Mouse (Mus musculus) brain, adult 2 months (tissue): Measurements from ENCODE around the gene Fgf2.

Experiments used
- DNase-seq: peaks from one replicate; pipeline ENCODE4 v3.0.0; 2011; ENCODE audit warnings: low read depth, low spot score

Gene Fgf2

GRCm38 (mm10) chr3:37354737-37355136, 6.6 kb downstream of the Fgf2 start:
- DNase-seq = no peak

- DNase-seq = no peak
Measured at GRCm38 (mm10) chr3:37360729-37361128, 12.6 kb downstream of the Fgf2 start.

DNA sequence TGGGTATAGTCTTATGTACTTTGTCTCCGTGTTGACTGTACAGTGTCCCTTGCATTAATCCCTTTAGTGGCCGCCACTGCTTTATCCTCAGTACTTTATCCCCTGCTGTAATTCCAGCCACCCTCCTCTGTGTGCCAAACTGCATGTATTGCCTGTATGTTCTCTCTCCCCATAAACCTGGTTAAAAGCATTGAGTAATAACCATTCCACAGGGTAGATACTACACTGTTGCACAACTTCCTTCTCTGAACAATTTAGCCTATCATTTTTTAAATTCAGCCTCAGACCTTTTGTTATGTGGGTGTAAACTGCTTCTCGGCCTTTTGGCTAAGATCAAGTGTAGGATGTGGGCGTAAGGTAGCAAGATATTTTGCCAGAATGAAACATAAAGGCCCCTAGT, 17.0 kb downstream of the Fgf2 start:
- no peak for DNase-seq

GRCm38 (mm10) chr3:37365976-37366375, 17.8 kb downstream of the Fgf2 start:
- DNase-seq = no peak

GRCm38 (mm10) chr3:37366381-37367053, 18.4 kb downstream of the Fgf2 start:
- DNase-seq = no peak

DNA sequence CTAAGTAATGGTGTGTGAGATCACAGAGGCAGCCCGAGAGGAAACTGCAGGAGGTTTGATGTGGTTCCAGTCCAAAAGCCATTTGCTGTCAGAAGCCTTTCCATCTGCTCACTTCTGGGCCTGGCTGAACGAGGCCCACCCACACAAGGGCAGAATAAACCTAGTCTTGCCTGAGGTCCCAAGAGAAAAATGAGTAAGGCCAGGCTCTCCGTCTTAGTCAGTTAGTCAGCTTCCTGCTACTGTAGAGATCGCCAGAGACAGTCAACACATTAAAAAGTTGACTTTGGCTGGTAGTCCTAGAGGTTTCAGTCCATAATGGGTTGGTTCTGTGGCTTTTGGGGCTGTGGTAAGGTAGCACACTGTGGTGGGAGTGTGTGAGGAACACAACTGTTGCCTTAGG, 22.3 kb downstream of the Fgf2 start:
- no peak for DNase-seq

- no peak for DNase-seq
Measured at GRCm38 (mm10) chr3:37373712-37374111, 25.6 kb downstream of the Fgf2 start.

DNA sequence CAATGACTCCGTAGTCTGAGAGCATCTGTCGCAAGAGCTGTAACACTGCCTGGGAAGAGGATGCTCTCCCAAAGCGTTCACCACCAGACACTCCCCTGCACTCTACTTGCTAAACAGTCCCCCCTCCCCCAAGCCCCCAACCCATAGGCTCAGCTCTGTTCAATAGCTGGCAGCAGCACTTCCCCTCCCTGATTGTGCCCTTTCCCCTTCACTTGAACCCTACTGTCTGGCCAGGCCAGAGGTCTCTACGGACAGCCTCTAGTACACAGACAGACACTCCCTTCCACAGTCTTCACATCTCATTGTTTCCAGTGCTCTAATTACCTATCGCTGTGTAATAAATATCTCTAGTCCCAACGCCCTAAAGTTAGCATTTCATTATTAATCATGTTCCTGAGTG, 29.8 kb downstream of the Fgf2 start:
- no peak for DNase-seq

DNA sequence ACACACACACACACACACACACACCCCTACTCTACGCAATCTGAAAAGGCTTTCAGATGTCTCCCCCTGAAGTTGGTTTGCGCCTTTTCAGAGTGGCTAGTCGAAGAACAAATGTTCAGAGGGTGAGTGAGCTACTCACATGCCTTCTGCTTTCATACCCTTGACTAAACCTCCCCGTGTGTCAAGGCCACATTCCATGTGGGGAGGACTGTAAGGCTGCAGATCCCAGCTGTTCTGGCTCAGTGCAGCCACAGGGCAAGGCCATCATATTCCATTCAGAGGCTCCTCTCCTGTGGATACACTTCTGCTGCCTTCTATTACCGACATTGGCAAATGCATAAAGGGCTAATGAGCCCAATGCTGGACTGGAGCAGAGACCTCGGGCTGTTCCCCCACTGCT, 30.3 kb downstream of the Fgf2 start:
- DNase-seq = no peak

DNA sequence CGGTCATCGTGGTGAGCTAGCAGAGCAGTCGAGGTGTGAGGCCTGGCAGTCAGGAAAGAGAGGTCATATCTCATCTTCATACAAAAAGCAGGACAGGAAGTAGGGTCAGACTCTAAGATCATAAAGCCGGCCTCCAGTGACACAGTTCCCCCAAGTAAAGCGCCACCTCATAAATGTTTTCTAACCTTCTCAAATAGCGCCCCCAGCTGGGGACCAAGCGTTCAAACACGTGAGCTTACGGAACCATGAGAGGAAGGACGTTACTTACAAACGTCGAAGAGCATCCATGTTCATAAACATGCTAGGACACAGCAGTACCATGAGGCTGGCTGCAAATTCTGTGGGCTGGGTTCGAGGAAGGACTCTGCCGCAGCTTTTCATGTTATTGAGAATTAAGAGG, 31.1 kb downstream of the Fgf2 start:
- DNase-seq = no peak

- no peak for DNase-seq
Measured at GRCm38 (mm10) chr3:37379930-37380881, 32.1 kb downstream of the Fgf2 start.

GRCm38 (mm10) chr3:37381457-37381856, 33.3 kb downstream of the Fgf2 start:
- DNase-seq = no peak

DNA sequence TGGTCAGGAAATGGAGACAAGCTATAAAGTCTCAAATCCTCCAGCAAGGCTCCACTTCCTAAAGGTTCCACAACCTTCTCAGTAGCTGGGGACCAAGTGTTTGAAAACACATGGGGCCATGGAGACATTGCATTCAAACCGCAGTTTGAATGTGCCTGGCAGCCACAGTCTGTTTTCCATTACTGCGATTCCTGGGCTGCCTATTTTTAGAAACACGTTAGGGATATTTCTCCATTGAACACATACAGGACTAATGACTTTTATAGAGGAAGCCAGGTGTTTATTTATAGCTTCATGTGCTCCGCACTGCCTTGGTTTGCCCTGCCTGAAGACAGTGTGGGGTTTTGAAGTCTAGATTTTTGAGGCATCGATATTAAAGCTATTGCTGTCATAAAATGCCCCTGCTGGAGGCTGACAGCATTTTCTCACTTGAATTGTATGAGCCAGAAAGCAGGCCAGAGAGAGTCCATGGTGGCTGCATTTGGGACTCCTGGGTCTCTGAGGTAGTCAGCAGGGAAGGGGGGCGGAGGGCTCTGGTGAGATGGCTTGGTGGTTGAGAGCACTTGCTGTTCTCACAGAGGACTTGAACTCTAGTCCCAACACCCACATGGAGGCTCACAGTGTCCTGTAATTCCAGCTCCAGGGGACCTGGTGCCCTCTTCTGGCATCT, 35.1 kb downstream of the Fgf2 start:
- no peak for DNase-seq

- no peak for DNase-seq
Measured at GRCm38 (mm10) chr3:37387310-37387709, 39.2 kb downstream of the Fgf2 start.

DNA sequence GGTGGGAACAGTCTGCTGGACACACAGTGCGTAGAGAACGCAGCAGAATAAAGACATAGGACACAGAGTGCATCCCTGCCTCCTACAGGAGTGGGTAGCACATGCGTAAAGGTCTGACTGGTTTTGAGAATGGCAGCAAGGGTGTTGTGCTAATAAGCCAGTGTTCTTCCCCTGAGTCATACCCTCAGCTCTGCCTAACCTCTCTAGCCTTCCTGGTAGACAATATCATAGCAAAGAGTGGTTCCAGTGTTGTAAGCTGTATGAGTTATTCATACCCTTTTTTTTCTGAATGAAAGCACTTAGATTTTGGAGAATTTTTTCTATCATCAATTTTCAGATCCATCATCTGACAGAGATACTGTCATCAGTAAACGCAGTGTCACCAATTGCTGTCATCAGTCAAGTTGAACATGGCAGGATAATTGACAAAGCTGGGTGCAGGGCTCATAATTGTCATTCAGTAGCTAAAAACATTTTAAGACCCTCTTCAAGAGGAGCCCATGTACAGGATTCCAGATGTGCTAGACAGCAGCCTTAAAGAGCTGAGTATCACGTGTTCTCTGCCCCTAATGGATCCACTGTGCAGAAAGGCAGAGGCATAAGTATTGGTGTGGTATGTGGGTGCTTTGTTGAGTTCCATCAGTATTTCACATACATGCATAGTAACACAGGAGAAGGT, 48.9 kb downstream of the Fgf2 start:
- DNase-seq = no peak

- DNase-seq = no peak
Measured at GRCm38 (mm10) chr3:37397646-37398045, 49.5 kb downstream of the Fgf2 start.

DNA sequence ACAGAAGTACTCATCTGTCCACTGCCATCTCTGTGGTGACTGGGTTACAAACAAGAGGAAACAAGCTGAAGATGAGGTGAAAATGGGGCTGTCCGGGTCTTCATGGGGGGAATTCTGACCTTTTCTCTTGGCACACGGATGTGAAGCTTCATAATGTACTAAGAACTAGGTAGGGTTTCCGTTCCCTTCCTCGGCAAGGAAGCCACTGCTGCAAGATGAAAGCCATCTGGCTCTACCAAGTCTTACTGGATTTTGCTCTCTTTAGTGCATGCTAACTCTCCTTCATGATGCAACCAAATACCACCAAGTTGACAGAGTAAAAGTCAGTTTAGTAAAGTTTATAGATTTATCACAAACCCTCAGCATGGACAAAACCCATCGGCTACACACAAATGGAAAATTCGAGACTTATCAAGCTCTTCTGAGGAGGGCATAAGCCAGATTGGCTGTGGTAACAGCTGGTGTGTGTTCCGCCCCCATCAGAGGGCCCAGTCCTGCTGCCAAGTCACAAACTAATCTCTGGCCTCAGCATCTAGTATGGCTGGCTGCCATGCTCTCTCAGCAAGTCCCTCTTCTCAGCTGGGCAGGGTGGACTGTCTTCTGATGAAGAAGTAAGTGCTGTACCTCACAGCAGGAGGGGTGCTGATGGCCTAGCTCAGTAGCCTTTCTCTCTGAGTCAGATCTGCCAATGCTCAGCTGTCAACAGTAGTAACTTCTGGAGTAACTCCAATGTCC, 50.7 kb downstream of the Fgf2 start:
- peak; percentile 56 for DNase-seq

DNA sequence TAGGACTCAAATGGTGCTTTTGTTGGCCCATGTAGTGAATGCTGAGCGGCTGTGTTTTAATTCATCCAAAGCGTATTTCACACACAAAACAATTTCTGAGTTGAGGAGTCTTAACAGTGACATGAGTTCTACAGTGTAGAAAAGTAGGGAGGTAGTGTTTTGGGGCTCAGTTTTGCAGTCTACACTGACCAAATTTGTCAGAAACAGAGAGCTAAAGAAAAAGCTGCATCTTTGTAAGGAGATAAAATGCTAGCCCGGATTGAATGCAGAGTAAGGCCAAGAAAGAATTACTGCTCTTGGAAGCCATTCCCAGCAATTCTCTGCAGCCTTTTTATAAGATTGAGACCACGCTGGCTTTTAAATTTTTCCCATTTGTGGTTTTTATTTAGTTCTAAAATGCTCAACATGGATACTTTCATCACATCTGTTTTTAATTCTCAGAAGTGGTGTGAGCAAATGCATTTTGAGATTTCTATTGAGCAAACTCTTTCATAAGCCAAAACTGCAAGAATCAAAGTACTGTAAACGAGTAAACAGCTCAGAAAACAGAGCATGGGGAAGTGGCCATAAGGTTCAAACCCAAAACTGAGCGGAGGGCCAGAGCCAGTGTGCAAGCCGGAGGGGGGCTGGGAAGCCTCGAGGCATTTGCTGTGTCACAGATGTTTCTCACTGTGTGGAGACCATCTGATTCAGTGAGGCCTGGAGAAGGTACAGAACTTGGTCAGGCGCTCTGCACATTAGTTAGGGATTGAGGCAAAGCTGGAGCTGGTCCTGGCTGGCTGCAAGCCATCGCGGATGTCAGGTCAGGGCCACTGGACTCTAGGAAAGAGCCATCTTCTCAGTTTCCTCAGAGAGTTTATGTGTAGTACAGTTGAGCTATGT, 53.8 kb downstream of the Fgf2 start:
- DNase-seq = no peak

DNA sequence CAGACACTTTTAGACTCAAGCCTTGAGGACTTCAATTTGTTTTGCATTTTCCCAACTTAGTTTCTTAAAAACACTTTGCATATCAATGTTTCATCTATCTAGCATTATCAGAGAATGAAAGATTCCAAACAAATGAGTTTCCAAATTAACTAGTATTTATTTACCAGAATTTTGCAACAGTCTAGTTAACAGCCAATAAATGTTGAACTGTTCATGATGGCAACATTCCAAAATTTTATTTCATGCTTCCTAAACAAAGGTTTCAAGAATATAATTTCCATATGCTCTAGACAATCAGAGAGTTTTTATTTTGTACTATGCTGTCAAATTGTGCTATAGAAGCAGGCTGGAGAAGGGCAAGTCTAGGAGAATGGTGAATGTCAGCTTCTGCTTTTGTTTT, 59.5 kb downstream of the Fgf2 start:
- no peak for DNase-seq

- DNase-seq = no peak
Measured at GRCm38 (mm10) chr3:37413446-37413845, 65.3 kb downstream of the Fgf2 start.
